In genomic region chr4:130878273-130879047, GRCm38 (mm10) we compare ENCODE assay signal across 8 mouse cellular contexts. TPM values are rescaled to one million over a fixed set of nuclear protein-coding genes. Genes with fewer than 3 reads are reported as not detected.
DNase-seq lines count a peak whose midpoint lies in the region; ATAC-seq and TF ChIP-seq lines count a peak whose summit lies in the region.

No protein-coding gene starts in this region.

- H3K4me2 ChIP-seq in hindbrain, embryonic 11.5 days (replicated peaks; ENCODE audit: low read depth, low read length): peak overlapping the region; percentile 23; the same call in 1 of the 2 replicates

- no peaks in the 10 kb centered on the region; the same call in 1 of the 2 replicates for H3K4me1 ChIP-seq in G1E (ENCODE audit: insufficient read depth, low read depth, low read length)
- H3K4me1 ChIP-seq in cerebellum, adult 2 months (ENCODE audit: control insufficient read depth, insufficient read depth, low read length): peaks cover 5% of the 10 kb centered on the region; the same call in 1 of the 2 replicates
- H3K4me1 ChIP-seq in hindbrain, embryonic 11.5 days (replicated peaks; ENCODE audit: control insufficient read depth, insufficient read depth, low read length): peaks cover 8% of the 10 kb centered on the region; the same call in 1 of the 2 replicates

- H3K36me3 ChIP-seq in G1E (replicated peaks): no peaks in the 10 kb centered on the region
- no peaks in the 10 kb centered on the region for H3K36me3 ChIP-seq in hindbrain, embryonic 11.5 days (ENCODE audit: control insufficient read depth, insufficient read depth, low read length)

- no peak for ATAC-seq in G1E (ENCODE audit: extremely low read depth, insufficient number of reproducible peaks, low FRiP score, poor library complexity, severe bottlenecking)
- peak; percentile 82 for ATAC-seq in hindbrain, embryonic 11.5 days (ENCODE audit: low FRiP score)

- WGBS in cerebellum, adult 2 months: 6% methylated on average over 21 of the region's 21 CpGs
- WGBS in hindbrain, embryonic 11.5 days: 6% methylated on average over 21 of the region's 21 CpGs

- H3K9me3 ChIP-seq in G1E (replicated peaks): no peaks in the 10 kb centered on the region; the same call in 1 of the 2 replicates
- H3K9me3 ChIP-seq in hindbrain, embryonic 11.5 days (ENCODE audit: control insufficient read depth, low read length): no peaks in the 10 kb centered on the region

- peak overlapping the region; percentile 42; the same call in 1 of the 2 replicates for H3K9ac ChIP-seq in hindbrain, embryonic 11.5 days (ENCODE audit: low read depth, low read length)

- TF ChIP-seq CTCF in G1E (IDR thresholded peaks at IDR 0.05; ENCODE audit: low read depth, low read length): peak; percentile 21; the same call in 1 of the 2 replicates
- peak; percentile 87 for TF ChIP-seq CTCF in cerebellum, adult 2 months (IDR thresholded peaks at IDR 0.05; ENCODE audit: borderline replicate concordance, insufficient read depth, low read depth, low read length)

- H3K27ac ChIP-seq in cerebellum, adult 2 months (ENCODE audit: insufficient read depth, low read length): no peak overlapping the region
- H3K27ac ChIP-seq in hindbrain, embryonic 11.5 days (ENCODE audit: low read depth, low read length): no peak overlapping the region

- TF ChIP-seq POLR2A in cerebellum, adult 2 months (IDR thresholded peaks at IDR 0.05; ENCODE audit: borderline replicate concordance, insufficient read depth, low read length): no peak

- no peak overlapping the region for H3K4me3 ChIP-seq in G1E (ENCODE audit: low read depth, low read length)
- peak overlapping the region; percentile 45 for H3K4me3 ChIP-seq in cerebellum, adult 2 months (replicated peaks; ENCODE audit: insufficient read depth, low read depth, low read length)
- H3K4me3 ChIP-seq in hindbrain, embryonic 11.5 days (ENCODE audit: low read depth, low read length): no peak overlapping the region

- H3K27me3 ChIP-seq in G1E (ENCODE audit: insufficient read depth, low read length): peaks cover 32% of the 10 kb centered on the region
- no peaks in the 10 kb centered on the region for H3K27me3 ChIP-seq in cerebellum, adult 2 months (ENCODE audit: control insufficient read depth, insufficient read depth, low read length)
- peaks cover 5% of the 10 kb centered on the region for H3K27me3 ChIP-seq in hindbrain, embryonic 11.5 days (ENCODE audit: control insufficient read depth, insufficient read depth, low read length)

- peak; percentile 73 for DNase-seq in G1E (ENCODE audit: low spot score)
- DNase-seq in cerebellum, adult 2 months: peak; percentile 86 to 93
- DNase-seq in frontal cortex, adult 2 months (ENCODE audit: extremely low spot score in 1 of 2, low spot score in 1 of 2): peak; percentile 82 to 97
- peak; percentile 94 for DNase-seq in hindbrain, embryonic 11.5 days (ENCODE audit: low spot score)
- peak; percentile 86 for DNase-seq in layer of hippocampus, adult 9-11 months
- peak; percentile 93 for DNase-seq in lung, postnatal 10 days
- peak; percentile 86 for DNase-seq in ovary, postnatal 36 days (ENCODE audit: low spot score)
- DNase-seq in thymus, postnatal 14 days: peak; percentile 84

RNA-seq across cellular contexts. Expression of gene Laptm5, which starts 34.5 kb away (rescaled TPM):
- 717 and 822 TPM in 2 replicates for total RNA-seq in G1E (2014; fragmentation: Nextera tagmentation)
- 184 and 222 TPM in 2 replicates for total RNA-seq in G1E (2017)
- 540 and 565 TPM in 2 replicates for polyA plus RNA-seq in G1E (2012)
- polyA plus RNA-seq in cerebellum, adult 2 months (2012; rRNA removed): 18.9 and 19.0 TPM in 2 replicates
- 45.3 and 63.2 TPM in 2 replicates for polyA plus RNA-seq in frontal cortex, adult 2 months (2012; rRNA removed)
- polyA plus RNA-seq in hindbrain, embryonic 11.5 days (2014; fragmentation: Nextera tagmentation; extraction: Ambion mirVana): 23.4 and 32.1 TPM in 2 replicates
